Mouse (Mus musculus): ENCODE results near the gene Large2.
"Not testable (repeated sequence)": the region's sequence is repeated elsewhere in the genome, so short reads cannot be mapped to it uniquely, and the experiment has no call there.

Gene Large2

DNA sequence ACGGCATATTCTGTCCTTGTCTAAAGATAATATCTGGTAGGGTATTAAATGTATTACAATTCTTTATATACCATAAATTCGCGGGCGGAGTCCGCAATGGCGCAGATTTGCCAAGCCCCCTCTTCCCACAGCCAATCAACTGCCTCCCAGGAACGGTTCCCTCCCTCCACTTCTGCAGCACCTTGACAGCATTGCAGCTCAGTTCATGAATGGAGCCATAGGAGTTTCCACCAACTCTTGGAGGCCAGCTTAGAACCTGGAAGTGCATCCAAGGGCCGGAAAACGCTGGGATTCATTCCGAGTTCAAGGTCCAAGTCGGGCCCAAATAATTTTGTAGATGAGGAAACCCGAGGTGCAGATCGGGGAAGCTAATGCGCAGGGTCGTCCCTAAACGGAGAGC lies at the start of gene Large2, which contains the start of gene Pex16:
Large2 (minus strand) TSS at position 356 of the 400 bp plus-strand sequence.
Pex16 (plus strand) TSS at position 163 of the 400 bp plus-strand sequence.
- DNase-seq (ENCODE audit: low spot score): no peak

DNA sequence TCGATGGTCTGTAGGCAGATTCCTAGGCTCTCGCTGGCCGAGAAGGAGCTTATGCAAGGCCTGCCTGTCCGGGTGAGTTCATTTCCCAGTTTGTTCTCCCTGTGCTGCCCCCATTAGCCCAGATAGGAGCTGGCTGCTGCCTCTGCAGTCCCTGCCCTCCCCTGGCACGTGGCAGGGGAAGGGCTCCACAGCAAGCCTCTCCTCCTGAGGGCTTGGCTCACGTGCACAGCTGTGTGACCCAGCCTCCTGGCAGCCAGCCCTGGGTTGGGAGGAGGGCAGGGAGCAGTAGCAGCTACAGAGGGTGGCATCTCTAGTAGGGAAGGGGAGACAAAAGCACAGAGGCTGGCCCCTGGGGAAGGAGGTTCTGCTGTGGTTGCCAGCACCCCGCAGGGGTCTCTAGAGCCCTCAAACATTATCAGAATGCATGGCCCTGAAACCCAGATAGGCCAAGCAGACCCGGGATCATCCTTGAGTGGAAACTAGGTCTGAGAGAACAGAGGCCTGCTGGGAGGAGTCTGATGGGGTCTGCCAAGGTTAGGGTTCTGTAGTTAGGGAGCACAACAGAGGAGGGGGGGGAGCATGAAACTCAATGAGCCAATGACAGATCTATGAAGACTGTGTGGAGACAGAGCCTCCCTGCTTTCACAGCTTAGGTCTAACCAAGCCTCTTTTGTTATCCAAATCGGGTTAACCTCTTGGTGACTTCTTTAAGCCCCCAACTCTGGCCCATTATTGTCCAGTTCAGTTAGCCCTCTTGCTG lies 49.2 kb upstream of the Large2 start:
- DNase-seq (ENCODE audit: low spot score): peak; percentile 90

DNA sequence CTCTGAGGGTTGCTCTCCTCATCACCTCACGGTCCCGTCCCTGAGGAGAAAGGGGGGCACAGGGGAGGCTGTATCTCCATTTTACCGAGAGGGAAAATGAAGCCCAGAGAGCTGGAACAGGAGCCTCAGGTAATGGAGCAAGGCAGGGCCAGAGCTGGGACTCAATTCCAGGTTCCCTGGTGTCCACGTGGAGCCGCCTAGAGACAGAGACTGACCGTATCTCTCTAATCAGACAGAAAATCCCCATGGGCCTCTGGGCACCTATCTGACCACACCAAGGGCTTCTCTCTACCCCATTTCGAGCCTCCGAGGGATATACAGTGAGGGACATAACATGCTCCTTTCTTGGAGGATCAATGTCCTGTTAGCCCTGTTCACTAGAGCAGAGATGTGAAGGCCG lies 48.5 kb upstream of the Large2 start:
- DNase-seq (ENCODE audit: low spot score): no peak

DNA sequence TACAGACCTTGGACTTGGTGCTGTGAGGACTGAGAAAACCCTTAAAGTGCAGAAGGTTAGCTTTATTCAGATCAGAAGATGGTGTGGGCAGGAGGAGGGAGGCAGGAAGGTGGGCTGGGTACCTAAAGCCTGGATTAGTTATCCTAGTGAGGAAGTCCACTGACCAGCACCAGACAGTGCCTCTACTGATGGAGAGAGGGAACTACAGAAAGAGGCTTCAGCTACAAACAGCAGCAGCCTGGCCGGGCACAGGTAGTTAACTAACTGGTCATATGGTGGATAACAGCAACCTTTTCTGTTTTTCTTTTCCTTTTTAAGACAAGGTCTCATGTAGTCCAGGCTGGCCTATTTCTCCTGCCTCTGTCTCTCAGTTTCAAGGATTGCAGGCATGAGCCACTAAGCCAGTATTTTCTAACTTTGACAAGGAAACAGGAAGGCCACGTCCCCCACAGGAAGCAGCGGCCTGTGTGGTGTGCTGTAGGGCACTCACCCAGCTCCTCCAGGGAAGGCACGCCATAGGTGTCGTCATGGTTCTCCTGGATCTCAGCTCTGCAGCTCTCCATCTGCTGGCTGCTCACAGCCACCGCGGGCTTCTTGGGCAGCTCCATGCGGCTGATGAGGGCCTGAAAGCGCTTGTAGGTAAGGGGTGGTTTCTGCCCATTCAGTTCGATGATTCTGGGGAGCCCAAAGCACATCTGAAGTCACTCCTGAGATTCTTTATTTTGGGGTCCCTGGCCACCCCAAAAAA lies 47.9 kb upstream of the Large2 start:
- DNase-seq (ENCODE audit: low spot score): no peak

DNA sequence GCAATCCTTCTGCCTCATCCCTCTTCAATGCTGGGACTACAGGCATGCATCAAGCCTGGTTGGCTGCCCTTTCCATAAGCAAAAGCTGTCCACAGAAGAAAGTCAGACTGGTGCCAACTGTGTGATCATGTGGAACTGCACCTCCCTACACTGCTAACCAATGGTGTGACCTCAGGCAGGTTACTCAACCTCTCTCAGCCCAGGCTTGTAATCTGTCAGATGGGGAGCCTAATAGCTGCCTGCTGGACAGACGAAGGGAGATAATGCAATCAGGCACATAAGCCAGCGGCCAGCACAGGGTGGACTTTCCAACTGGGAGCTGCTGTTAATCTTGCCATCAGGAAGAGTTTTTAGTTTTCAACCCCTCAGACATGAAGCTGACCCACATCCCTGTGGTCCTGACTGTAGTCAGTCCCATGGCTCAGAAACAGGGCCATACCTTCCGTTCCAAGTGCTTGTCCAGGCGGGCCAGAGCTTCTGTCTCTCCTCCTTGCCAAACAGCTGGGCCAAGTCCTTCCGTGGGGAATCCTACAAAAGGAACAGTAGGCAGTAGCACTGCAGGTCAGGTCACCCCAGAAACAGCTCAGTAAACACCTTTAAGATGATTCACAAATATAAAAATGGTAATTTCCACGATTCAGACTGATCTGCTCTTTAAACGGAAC lies 47.2 kb upstream of the Large2 start:
- no peak for DNase-seq (ENCODE audit: low spot score)

DNA sequence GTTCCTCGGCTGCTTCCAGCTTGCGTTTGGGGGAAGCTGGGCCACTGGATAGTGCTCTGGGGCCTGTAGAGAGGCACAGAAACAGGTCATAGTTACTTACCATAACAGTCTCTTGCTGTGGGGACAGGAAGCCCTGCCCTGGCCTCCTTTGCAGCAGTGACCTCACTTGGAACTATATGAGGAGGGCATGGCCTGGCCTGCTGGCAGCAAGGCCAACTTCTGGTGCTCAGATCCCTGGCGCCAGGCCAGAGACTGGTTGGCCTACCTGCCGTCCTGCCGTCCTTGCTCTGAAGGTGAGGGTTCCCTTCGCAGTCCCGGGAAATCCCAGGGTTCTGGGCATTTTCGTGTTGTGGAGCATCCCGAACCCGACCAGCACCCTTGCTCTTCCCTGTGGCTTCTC lies 37.0 kb upstream of the Large2 start:
- DNase-seq (ENCODE audit: low spot score): no peak

DNA sequence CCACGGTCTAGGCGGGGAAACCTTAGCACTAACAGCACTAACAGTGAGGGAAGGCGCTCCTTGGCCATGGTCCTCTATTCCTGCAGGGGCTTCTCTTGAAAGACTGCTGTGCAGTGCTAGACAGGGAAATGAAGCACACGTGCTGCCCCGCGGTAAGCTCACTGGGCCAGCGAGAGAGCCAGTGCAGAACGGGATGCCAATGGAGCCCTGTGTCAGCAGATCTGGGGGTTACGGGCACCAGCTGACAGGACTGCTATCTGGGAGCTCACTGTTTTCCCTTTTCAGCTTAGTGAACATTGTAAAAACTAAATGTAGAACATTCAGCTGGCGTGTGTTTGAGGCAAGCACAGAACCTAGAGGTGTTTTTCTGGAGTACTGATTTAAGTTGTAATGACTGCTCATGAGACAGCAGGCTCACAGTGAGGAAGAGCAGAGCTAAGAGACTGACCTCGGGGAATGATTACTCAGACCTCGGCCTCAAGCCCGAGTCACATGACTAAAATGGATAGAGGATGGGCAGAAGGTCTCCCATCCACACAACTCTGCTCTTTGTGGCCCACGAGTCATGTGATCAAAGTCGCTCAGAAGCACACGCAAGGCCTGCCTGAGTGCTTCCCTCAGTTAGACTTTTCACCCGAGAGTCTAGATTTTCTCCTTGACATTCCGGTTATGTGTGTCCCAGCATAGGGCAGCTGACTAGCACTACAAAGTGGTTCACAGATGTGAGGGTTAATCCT lies 33.8 kb upstream of the Large2 start:
- DNase-seq (ENCODE audit: low spot score): no peak

DNA sequence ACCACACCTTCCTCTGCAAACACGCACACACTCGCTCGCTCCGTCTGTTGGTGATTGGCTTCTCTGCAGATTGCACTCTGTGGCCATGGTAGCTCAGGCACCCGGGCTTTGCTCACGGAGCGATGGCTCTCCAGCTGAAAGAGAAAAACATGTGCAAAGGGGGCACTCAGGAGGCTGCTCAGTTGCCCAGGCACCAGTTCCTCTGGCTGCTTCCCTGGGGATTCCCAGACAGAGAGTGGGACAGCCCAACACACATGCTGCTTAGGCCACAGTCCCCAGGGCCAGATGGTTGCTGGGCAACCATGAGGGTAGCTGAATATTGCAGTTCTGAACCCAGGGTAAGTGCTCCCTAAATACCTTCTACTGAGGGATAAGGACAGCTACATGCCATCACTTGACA lies 31.0 kb upstream of the Large2 start:
- DNase-seq (ENCODE audit: low spot score): no peak

DNA sequence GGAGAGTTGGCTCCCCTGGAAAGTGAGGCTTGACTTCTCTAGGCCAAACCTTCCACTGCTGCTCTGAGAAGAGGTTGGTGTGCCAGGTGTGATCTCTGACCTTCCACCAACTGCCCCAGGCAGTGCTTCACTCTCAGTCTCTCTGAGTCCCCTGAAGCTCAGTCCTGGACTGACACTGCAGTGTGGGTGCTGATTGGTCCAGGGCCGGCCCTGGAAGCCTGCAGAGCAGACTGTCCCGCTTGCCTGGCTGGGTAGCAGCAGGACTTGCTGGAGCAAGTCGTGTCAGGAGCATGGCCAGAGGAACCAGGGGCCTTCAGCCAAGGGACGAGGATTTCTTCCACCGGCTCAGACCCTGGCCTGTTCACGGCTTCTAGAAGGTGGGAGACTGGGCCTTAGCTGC lies 30.1 kb upstream of the Large2 start:
- DNase-seq (ENCODE audit: low spot score): no peak

DNA sequence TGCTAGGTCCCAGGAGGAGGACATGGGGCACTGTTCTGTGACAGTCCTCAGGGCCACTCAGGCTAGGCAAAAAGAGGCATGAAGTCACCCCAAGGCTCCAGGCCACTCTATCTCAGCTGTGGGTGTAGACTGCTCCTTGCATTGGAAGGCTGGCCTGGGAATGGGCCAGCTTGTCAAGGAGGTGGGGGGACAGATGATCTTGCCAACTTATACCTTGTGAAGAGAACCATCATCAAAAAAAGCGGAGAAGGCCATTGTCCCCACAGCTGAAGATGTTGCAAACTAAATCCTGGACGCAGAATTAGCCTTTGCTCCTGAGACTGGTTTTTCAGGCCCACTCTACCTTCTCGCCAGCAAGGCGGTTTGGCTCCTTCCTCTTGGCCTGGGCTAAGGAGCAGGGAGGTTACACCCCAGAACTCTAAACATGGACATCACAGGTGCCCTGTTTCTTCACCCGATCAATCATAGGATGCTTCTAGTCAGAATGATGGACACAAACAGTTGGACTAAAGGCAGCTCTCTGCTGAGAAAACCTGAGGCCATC lies 29.2 kb upstream of the Large2 start:
- no peak for DNase-seq (ENCODE audit: low spot score)

DNA sequence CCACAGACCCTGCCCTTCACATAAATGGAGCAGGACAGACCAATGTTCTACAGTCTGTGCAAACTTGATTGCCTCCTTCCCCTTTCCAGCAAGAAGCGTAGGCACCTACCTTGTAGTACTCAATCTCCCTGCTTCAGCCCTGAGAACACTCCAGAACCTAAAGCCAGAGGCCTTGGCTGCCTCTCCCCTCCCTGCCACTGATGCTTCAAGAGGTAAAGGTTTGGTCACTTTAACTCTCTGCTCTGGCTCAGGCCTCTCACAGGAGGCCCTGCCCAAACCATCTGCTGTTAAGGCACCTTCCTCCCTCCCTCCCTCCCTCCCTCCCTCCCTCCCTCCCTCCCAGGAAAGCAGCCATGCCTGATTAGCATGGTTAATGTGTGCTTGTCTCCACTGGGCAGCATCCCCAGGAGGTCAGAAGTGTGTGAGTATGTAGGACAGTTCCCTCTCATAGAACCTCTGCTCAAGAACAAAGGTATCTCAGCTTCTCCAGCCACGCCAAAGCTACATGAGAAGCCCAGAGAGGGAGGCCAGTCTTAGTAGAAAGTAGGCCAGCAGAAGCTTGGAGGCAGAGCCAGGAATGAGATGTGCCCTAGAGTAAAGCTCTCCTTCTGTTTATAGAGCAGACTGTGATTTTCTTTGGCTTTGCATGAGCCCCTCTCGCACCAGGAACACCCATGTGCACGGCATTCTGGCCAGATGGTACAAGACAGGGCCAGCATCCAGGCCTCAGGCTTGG lies 28.1 kb upstream of the Large2 start:
- DNase-seq (ENCODE audit: low spot score): no peak

DNA sequence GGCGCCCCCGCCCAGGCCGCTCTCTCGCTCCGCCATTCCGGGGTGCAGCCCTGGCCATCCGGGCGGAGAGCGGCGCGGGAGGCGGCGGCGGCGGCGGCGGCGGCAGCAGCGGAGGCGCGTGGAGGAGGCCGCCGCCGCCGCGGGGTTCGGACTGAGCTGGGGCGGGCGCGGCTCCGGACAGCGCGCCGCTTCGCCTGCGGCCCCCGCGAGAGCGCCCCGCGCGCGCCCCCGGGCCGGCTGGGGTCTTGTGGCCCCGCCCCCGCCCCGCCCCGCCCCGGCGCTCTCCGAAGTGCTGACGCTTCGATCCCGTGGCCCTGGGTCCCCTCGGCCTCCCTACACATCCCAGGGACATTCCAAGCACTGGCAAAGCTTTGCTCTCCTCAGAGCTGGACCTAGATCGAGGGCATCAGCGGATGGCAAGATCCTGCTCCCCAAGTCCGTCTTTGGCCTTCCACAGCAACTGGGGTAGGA lies 26.5 kb upstream of the Large2 start, which contains the start of gene Mapk8ip1:
Mapk8ip1 (minus strand) TSS at position 173 of the 471 bp plus-strand sequence.
- DNase-seq (ENCODE audit: low spot score): no peak

DNA sequence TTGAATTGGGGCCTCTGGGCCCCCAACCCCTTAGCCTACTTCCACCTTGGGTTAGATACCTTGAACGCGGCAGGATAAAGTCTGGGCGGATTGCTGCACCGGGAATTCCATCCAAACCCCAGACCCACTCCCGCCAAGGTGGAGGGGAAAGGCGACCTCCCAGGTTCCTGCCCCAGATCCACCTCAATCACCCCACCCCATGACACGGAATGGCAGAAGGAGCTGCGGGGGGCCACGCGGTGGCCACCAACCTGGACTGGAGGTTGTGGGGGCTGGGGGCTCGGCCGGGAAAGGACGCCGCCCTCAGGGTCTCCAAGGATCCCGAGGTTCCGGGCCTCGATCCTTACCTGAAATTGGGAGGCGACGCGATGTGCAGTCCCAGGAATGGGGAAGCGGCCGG lies 26.0 kb upstream of the Large2 start:
- no peak for DNase-seq (ENCODE audit: low spot score)

DNA sequence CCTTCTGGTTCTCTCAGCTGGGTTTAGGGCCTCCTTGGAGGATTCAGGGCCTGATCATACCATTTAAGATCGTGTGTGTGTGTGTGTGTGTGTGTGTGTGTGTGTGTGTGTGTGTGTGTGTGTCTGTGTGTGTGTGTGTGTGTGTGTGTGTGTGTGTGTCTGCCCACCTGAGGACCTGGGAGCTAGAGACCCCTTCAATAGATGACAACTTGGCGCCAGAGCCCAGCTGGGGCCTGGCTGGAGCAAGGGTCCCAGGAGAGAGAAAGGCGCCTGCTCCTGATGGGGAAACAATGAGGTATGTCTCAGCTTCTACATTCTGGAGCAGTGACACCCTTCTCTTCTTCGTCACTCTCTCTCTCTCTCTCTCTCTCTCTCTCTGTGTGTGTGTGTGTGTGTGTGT lies 25.2 kb upstream of the Large2 start:
- not testable (repeated sequence) for DNase-seq (ENCODE audit: low spot score)

DNA sequence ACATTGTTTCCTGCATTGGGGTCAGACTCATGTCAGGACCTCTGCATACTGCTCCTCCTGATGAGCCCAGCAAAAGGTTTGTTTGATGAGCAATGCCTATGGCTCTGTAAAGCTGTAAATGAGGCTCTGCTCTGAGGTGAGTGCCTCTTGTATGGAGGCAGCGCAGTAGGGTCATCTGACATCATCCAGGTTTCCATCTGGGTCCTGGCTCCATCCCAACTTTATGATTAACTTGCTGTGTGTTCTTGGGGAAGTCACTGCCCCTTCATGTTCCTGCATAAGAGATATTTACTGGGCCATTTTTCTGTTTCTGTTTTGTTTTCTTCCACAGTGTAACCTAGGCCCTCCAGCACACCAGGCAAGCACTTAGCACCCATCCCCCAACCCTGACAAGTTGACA lies 22.8 kb upstream of the Large2 start:
- DNase-seq (ENCODE audit: low spot score): no peak

DNA sequence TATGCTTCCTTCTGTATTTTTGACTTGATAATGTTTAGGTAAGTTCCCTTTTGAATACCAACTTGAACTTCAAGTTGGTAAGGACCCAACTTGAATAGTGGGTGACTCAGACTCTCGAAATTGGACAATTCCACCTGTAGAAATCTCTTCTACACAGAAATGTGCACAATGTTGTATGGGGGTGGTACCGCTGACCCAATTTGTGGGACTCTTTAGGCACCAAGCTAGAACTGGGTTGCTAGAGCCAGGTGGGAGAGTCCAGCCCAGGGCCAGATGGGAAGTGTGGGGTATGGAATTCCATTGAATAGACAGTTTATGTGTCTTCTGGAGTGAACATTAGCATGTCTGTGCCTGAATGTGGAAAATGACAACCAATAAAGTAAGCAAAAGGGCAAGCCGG lies 20.9 kb upstream of the Large2 start:
- DNase-seq (ENCODE audit: low spot score): no peak

DNA sequence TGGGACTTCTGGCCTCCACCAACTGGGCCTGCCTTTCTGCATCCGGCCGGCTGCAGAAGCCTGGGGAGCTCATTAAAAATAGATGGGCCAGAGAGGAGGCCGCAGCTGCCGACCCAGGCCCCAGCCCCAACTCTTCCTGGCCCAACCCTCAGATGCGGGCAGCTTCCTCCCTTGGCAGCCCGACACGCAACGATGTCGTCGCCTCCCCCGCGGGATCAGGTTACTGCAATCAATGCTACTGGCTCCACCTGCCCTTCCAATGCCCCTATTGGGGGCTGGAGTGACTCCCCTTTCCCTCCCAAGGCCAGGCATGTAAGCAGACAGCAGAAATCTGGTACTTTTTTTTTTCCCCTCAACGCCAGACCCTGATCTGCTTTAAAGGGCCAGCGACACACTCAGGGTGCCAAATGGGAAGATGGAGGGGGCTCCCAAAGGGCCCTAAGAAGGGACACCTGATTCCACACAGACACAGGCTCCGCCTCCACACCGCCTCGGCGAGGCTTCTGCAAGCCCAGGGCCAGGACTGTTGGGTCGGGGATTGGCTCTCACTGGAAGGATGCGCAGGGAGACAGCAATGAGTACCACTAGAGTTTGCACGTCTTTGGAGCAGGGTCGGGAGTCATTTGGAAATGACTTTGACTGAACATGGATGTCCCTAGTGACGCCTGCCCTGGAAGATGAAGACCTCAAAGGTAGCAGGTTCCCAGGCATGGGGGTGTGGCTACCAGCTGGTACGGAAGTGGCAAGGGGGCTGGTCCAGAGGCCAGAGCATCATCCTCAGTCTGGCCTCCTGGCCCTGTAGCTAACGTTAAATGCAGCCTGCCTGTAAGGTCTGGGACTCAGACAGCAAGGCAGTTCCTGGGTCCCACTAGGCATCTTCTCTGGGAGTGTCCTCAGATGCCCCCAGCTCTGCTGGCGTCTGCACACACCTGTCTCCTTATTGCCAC lies 17.9 kb upstream of the Large2 start:
- DNase-seq (ENCODE audit: low spot score): no peak

DNA sequence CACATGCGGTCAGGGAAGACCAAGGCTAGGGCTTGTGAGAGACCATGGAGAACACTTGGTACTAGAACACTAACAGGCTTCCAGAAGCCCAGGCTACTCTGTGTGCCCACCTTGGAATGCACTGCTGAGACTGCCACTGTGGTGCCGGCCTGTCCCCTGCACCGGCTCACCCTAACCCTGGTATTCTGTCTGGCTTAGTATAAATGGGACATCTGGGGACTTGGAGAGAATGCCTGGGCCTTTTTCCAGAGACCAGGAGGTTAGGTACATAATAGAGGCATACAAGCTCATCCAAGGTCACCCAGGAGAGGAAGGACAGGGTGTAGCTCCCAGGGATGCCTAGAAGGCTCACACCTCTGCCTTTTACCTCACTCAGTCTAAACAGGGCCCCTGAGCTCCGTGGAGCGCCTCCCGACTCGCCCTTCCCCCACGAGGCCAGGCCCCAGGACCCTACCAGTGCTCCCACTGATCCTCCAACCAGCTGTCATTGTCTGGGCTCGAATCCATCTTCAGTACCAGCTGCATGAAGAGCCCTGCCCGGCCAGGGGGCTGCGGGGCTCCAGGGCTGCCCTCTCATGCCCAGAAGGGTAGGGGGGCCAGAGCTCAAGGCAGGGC lies 17.1 kb upstream of the Large2 start:
- no peak for DNase-seq (ENCODE audit: low spot score)

DNA sequence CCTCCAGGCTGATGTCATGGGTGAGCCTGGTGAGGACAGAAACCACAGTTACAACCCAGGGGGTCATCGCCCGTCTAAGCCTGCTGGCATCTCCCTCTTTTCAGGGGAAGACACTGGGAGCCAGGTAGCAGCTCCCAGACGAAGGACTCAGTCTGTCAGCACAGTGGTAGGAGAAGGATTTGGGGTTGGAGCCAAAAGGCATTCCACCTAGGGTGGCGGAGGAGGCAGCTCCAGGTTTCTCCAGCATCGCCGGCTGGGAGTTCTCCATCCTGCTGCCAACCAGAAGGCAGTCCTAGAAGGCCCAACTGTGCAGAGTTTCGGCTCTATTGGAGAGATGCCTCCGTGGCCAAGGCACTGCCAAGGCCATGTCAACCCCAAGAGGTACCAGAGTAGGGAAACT lies 16.4 kb upstream of the Large2 start:
- no peak for DNase-seq (ENCODE audit: low spot score)
